Mouse (Mus musculus): ENCODE measurements at regions not wholly inside any gene's neighbourhood (a gene's known extent, or its start where the extent isn't known, plus 50 kb on each side); places are given as distances from the start of the nearest gene placed in this dataset.
A peak's percentile ranks its signal among the peaks of the same experiment; 100 is the strongest.

- ATAC-seq (replicated peaks; ENCODE audit: poor library complexity): no peak
These were observed 341.5 kb downstream of the Gadd45g start for GRCm38 (mm10) chr13:52187841-52188604.

GRCm38 (mm10) chr13:52188605-52189003 lies 342.1 kb downstream of the Gadd45g start:
- ATAC-seq (replicated peaks; ENCODE audit: poor library complexity): peak; percentile 74

GRCm38 (mm10) chr13:52189382-52189923 lies 341.6 kb downstream of the Diras2 start:
- ATAC-seq (replicated peaks; ENCODE audit: poor library complexity): peak; percentile 45; the same call in 1 of the 2 replicates

GRCm38 (mm10) chr13:52190256-52190655 lies 340.8 kb downstream of the Diras2 start:
- no peak for ATAC-seq (replicated peaks; ENCODE audit: poor library complexity)

- no peak for ATAC-seq (replicated peaks; ENCODE audit: poor library complexity)
These were observed 340.1 kb downstream of the Diras2 start for GRCm38 (mm10) chr13:52190848-52191590.

- no peak for ATAC-seq (replicated peaks; ENCODE audit: poor library complexity)
These were observed 334.2 kb downstream of the Diras2 start for GRCm38 (mm10) chr13:52196917-52197316.

- ATAC-seq (replicated peaks; ENCODE audit: poor library complexity): no peak
These were observed 332.3 kb downstream of the Diras2 start for GRCm38 (mm10) chr13:52198649-52199348.

- no peak for ATAC-seq (replicated peaks; ENCODE audit: poor library complexity)
These were observed 328.7 kb downstream of the Diras2 start for GRCm38 (mm10) chr13:52202372-52202771.

GRCm38 (mm10) chr13:52205951-52206350 lies 325.1 kb downstream of the Diras2 start:
- no peak for ATAC-seq (replicated peaks; ENCODE audit: poor library complexity)

GRCm38 (mm10) chr13:52216343-52216742 lies 314.7 kb downstream of the Diras2 start:
- ATAC-seq (replicated peaks; ENCODE audit: poor library complexity): no peak

- ATAC-seq (replicated peaks; ENCODE audit: poor library complexity): no peak
These were observed 314.0 kb downstream of the Diras2 start for GRCm38 (mm10) chr13:52217066-52217465.

- no peak for ATAC-seq (replicated peaks; ENCODE audit: poor library complexity)
These were observed 313.3 kb downstream of the Diras2 start for GRCm38 (mm10) chr13:52217741-52218140.

GRCm38 (mm10) chr13:52222315-52223097 lies 308.6 kb downstream of the Diras2 start:
- no peak for ATAC-seq (replicated peaks; ENCODE audit: poor library complexity)

GRCm38 (mm10) chr13:52223098-52223962 lies 307.7 kb downstream of the Diras2 start:
- ATAC-seq (replicated peaks; ENCODE audit: poor library complexity): peak; percentile 77

GRCm38 (mm10) chr13:52233971-52234370 lies 297.1 kb downstream of the Diras2 start:
- ATAC-seq (replicated peaks; ENCODE audit: poor library complexity): no peak

- peak; percentile 87 for ATAC-seq (replicated peaks; ENCODE audit: poor library complexity)
These were observed 295.0 kb downstream of the Diras2 start for GRCm38 (mm10) chr13:52236105-52236504.

GRCm38 (mm10) chr13:52239563-52239962 lies 291.5 kb downstream of the Diras2 start:
- ATAC-seq (replicated peaks; ENCODE audit: poor library complexity): no peak

GRCm38 (mm10) chr13:52241761-52242160 lies 289.3 kb downstream of the Diras2 start:
- no peak for ATAC-seq (replicated peaks; ENCODE audit: poor library complexity)

- ATAC-seq (replicated peaks; ENCODE audit: poor library complexity): no peak
These were observed 281.6 kb downstream of the Diras2 start for GRCm38 (mm10) chr13:52249492-52249891.

GRCm38 (mm10) chr13:52250371-52250770 lies 280.7 kb downstream of the Diras2 start:
- ATAC-seq (replicated peaks; ENCODE audit: poor library complexity): peak; percentile 86
